23 mouse cellular contexts compared by ENCODE assay signal in the genomic region with DNA sequence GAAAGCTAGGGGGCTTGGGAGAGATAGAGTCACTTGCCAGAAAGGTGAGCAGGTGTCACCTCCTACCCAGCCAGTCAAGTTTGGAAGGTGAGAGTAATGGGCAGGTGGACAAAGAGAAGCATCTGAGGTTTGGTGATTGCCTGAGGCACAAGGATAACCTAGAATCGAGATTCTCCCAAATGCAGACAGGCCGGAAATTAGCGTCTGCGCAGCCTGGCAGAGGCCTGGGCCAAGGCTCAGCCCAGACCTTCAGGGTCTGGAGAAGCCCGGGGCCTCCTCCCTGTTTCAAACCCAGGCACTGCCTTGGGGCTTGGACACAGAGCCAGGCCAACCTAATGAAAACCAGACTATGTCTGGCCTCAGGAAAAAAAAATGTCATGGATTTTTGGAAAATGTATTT. TPM values are rescaled to one million over a fixed set of nuclear protein-coding genes. Genes with fewer than 3 reads are reported as not detected.
A peak's percentile ranks its signal among the peaks of the same experiment; 100 is the strongest.
DNase-seq lines count a peak whose midpoint lies in the region; ATAC-seq lines count a peak whose summit lies in the region.
"Had no signal": no experiment of that assay in that cellular context is flagged by ENCODE, and none has a peak within 500 bp of the region (broad histone marks: within the 10 kb centered on the region; RNA-seq: fewer than 3 reads in every experiment).

No protein-coding gene starts in this region.

- 0 out of 2 replicates have a peak, but pooled peaks cover 4% of the 10 kb centered on the region for H3K9me3 ChIP-seq in intestine, embryonic 14.5 days (ENCODE audit: control insufficient read depth, low read length)
- H3K9me3 ChIP-seq in intestine, embryonic 16.5 days (ENCODE audit: control insufficient read depth, low read length), result peaks cover 4% of the 10 kb centered on the region; the same call in 1 of the 2 replicates

- peaks cover 76% of the 10 kb centered on the region for H3K36me3 ChIP-seq in intestine, embryonic 14.5 days (ENCODE audit: control insufficient read depth, insufficient read depth, low read length)
- peaks cover 39% of the 10 kb centered on the region for H3K36me3 ChIP-seq in intestine, embryonic 16.5 days (ENCODE audit: control insufficient read depth, insufficient read depth, low read length)
- H3K36me3 ChIP-seq: G1E had no signal

- no peaks in the 10 kb centered on the region for H3K4me1 ChIP-seq in intestine, embryonic 14.5 days (replicated peaks; ENCODE audit: control insufficient read depth, insufficient read depth, low read length)
- peaks cover 4% of the 10 kb centered on the region; the same call in 1 of the 2 replicates for H3K4me1 ChIP-seq in intestine, embryonic 16.5 days (ENCODE audit: control insufficient read depth, insufficient read depth, low read length)
- H3K4me1 ChIP-seq: neural tube, embryonic 12.5 days had no signal

- DNase-seq in intestine, embryonic 14.5 days (ENCODE audit: low spot score), result peak; percentile 36
- DNase-seq in cerebellum, adult 11 months, result peak; percentile 40
- DNase-seq in cerebellum, adult 9-10 months, result peak; percentile 67
- peak; percentile 41 for DNase-seq in gastrocnemius, postnatal 25 days
- DNase-seq in urinary bladder, adult 2 months (ENCODE audit: low spot score), result no peak
- DNase-seq: adrenal gland, postnatal 10 days; kidney, adult 18-20 months; kidney, postnatal 10 days; liver; lung, adult 18-20 months; thymus, postnatal 14 days had no signal

- 80% methylated on average over 5 of the region's 5 CpGs for WGBS in intestine, embryonic 14.5 days
- whole genome bisulfite sequencing in intestine, embryonic 16.5 days, result 83% methylated on average over 5 of the region's 5 CpGs

- H3K27ac ChIP-seq in intestine, embryonic 14.5 days (ENCODE audit: low read depth), result no peak overlapping the region
- H3K27ac ChIP-seq in intestine, embryonic 16.5 days (ENCODE audit: low read length), result no peak overlapping the region
- H3K27ac ChIP-seq: hindbrain, embryonic 14.5 days; macrophage; neural tube, embryonic 12.5 days had no signal

- no peak overlapping the region for H3K4me3 ChIP-seq in intestine, embryonic 14.5 days (ENCODE audit: low read depth, low read length)
- H3K4me3 ChIP-seq in intestine, embryonic 16.5 days (ENCODE audit: low read length), result no peak overlapping the region
- H3K4me3 ChIP-seq: neural tube, embryonic 12.5 days had no signal

- no peak overlapping the region for H3K9ac ChIP-seq in intestine, embryonic 14.5 days (ENCODE audit: low read length)
- no peak overlapping the region for H3K9ac ChIP-seq in intestine, embryonic 16.5 days (ENCODE audit: low read depth, low read length)
- H3K9ac ChIP-seq: hindbrain, embryonic 14.5 days; neural tube, embryonic 12.5 days had no signal

- H3K27me3 ChIP-seq in intestine, embryonic 14.5 days (replicated peaks; ENCODE audit: control insufficient read depth, insufficient read depth, low read length), result no peaks in the 10 kb centered on the region
- no peaks in the 10 kb centered on the region for H3K27me3 ChIP-seq in intestine, embryonic 16.5 days (replicated peaks; ENCODE audit: control insufficient read depth, insufficient read depth, low read length)
- H3K27me3 ChIP-seq: neural tube, embryonic 12.5 days had no signal

- no peak for ATAC-seq in intestine, embryonic 14.5 days (replicated peaks; ENCODE audit: low FRiP score, low TSS enrichment, low read depth)
- ATAC-seq in intestine, embryonic 16.5 days, result no peak
- ATAC-seq in inflammation-experienced regulatory T-cells, adult 6 months, result no peak
- ATAC-seq: CD4-positive, CD25-positive, alpha-beta regulatory T cell, adult 4 months had no signal

- no peak overlapping the region for H3K4me2 ChIP-seq in intestine, embryonic 14.5 days (ENCODE audit: low read length)
- H3K4me2 ChIP-seq in intestine, embryonic 16.5 days (ENCODE audit: low read depth, low read length), result no peak overlapping the region
- H3K4me2 ChIP-seq: hindbrain, embryonic 14.5 days; midbrain, embryonic 11.5 days; neural tube, embryonic 12.5 days had no signal

RNA-seq across cellular contexts. Expression of a gene that starts 47.8 kb away (rescaled TPM):
- 0.11 and 0.15 TPM in 2 replicates for polyA plus RNA-seq in intestine, embryonic 14.5 days (2014; fragmentation: Nextera tagmentation; extraction: Ambion mirVana)
- 0.49 and 0.50 TPM in 2 replicates for polyA plus RNA-seq in intestine, embryonic 16.5 days (2015; fragmentation: Nextera tagmentation; extraction: Ambion mirVana)
- total RNA-seq in gastrocnemius, postnatal 25 days (2021), result not detected
- not detected for polyA plus RNA-seq in inflammation-experienced regulatory T-cells, adult 6 months (2017; shearing (Covaris generic))
- not detected in 2 replicates for polyA plus RNA-seq in urinary bladder, adult 2 months (2012; rRNA removed)
- total RNA-seq: G1E; heart, postnatal 14 days; monocyte, adult 5-6 weeks had no signal
- polyA plus RNA-seq: CD4-positive, CD25-positive, alpha-beta regulatory T cell, adult 4 months; cortical plate, adult 2 months; embryonic facial prominence, embryonic 14.5 days; G1E; macrophage had no signal
